Mouse (Mus musculus) frontal cortex, adult 2 months (tissue): ENCODE measurements around the gene Gm853. TPM values are rescaled to one million over a fixed set of nuclear protein-coding genes. Genes with fewer than 3 reads are reported as not detected.

Experiments
- DNase-seq, 2 experiments: peaks; one replicate each; pipeline ENCODE4 v3.0.0; 2022; ENCODE audit warnings: low spot score in 1 of 2; ENCODE audit errors: extremely low spot score in 1 of 2
- polyA plus RNA-seq: library from polyadenylated mRNA; depleted of rRNA; stranded (reverse); fragments of >200 nt; gene quantifications from 2 replicates; pipeline ENCODE4 v1.2.3, GENCODE M21; 2012

Gene Gm853
- polyA plus RNA-seq, 1 experiment = not detected

GRCm38 (mm10) chr4:130215392-130215791 is 6.8 kb downstream of the Gm853 start:
- no peak for DNase-seq

- DNase-seq = no peak
Observed at GRCm38 (mm10) chr4:130213857-130214256, 8.3 kb downstream of the Gm853 start.

GRCm38 (mm10) chr4:130213197-130213596 is 9.0 kb downstream of the Gm853 start:
- DNase-seq = no peak

- DNase-seq = no peak
Observed at GRCm38 (mm10) chr4:130212421-130212820, 9.8 kb downstream of the Gm853 start.

- no peak for DNase-seq
Observed at GRCm38 (mm10) chr4:130211870-130212269, 10.3 kb downstream of the Gm853 start.

- peak; percentile 64 to 96 for DNase-seq
Observed at GRCm38 (mm10) chr4:130198694-130199670, 23.2 kb downstream of the Gm853 start.

GRCm38 (mm10) chr4:130196542-130196941 is 25.7 kb downstream of the Gm853 start:
- DNase-seq = no peak

GRCm38 (mm10) chr4:130195924-130196323 is 26.3 kb downstream of the Gm853 start:
- no peak for DNase-seq

GRCm38 (mm10) chr4:130192266-130192665 is 29.9 kb downstream of the Gm853 start:
- no peak for DNase-seq

- no peak for DNase-seq
Observed at GRCm38 (mm10) chr4:130189606-130190005, 32.6 kb downstream of the Gm853 start.

GRCm38 (mm10) chr4:130188806-130189297 is 33.3 kb downstream of the Gm853 start:
- peak; percentile 41 to 93 for DNase-seq

- DNase-seq = peak in 1 of 2 experiments; percentile 16
Observed at GRCm38 (mm10) chr4:130186891-130187290, 35.3 kb downstream of the Gm853 start.

- no peak for DNase-seq
Observed at GRCm38 (mm10) chr4:130186450-130186849, 35.8 kb downstream of the Gm853 start.

- no peak for DNase-seq
Observed at GRCm38 (mm10) chr4:130183879-130184278, 38.3 kb downstream of the Gm853 start.

GRCm38 (mm10) chr4:130183023-130183422 is 39.2 kb downstream of the Gm853 start:
- no peak for DNase-seq

- DNase-seq = no peak
Observed at GRCm38 (mm10) chr4:130181886-130182285, 40.3 kb downstream of the Gm853 start.

GRCm38 (mm10) chr4:130180909-130181602 is 41.1 kb downstream of the Gm853 start:
- DNase-seq = no peak

GRCm38 (mm10) chr4:130179876-130180275 is 42.3 kb downstream of the Gm853 start:
- DNase-seq = no peak

GRCm38 (mm10) chr4:130177536-130177935 is 44.7 kb downstream of the Gm853 start:
- no peak for DNase-seq

GRCm38 (mm10) chr4:130177087-130177486 is 45.1 kb downstream of the Gm853 start:
- no peak for DNase-seq

- DNase-seq = no peak
Observed at GRCm38 (mm10) chr4:130176156-130176720, 46.0 kb downstream of the Gm853 start.
